ENCODE assay signal across 8 mouse cellular contexts in genomic region chr4:126745506-126746193, GRCm38 (mm10). TPM values are rescaled to one million over a fixed set of nuclear protein-coding genes. Genes with fewer than 3 reads are reported as not detected.
A peak's percentile ranks its signal among the peaks of the same experiment; 100 is the strongest.
DNase-seq lines count a peak whose midpoint lies in the region; ATAC-seq and TF ChIP-seq lines count a peak whose summit lies in the region.

No protein-coding gene starts in this region.

- TF ChIP-seq CTCF in liver, adult 2 months (IDR thresholded peaks at IDR 0.05; ENCODE audit: low read depth, low read length) = peak; percentile 66

- H3K4me2 ChIP-seq in liver, embryonic 11.5 days = no peak overlapping the region
- H3K4me2 ChIP-seq in limb, embryonic 15.5 days = no peak overlapping the region

- H3K4me3 ChIP-seq in liver, adult 2 months (ENCODE audit: insufficient read depth, low read depth, low read length) = no peak overlapping the region
- no peak overlapping the region for H3K4me3 ChIP-seq in liver, embryonic 11.5 days (ENCODE audit: low read depth, low read length)
- no peak overlapping the region for H3K4me3 ChIP-seq in limb, embryonic 15.5 days

- peaks cover 2% of the 10 kb centered on the region; the same call in 1 of the 2 replicates for H3K36me3 ChIP-seq in liver, adult 2 months (ENCODE audit: control insufficient read depth, insufficient read depth, low read length)
- H3K36me3 ChIP-seq in liver, embryonic 11.5 days (ENCODE audit: control insufficient read depth, insufficient read depth, low read length) = peaks cover 16% of the 10 kb centered on the region; the same call in 1 of the 2 replicates
- peaks cover 63% of the 10 kb centered on the region for H3K36me3 ChIP-seq in limb, embryonic 15.5 days

- H3K9ac ChIP-seq in liver, adult 2 months (ENCODE audit: low read depth, low read length) = no peak overlapping the region
- no peak overlapping the region for H3K9ac ChIP-seq in liver, embryonic 11.5 days (ENCODE audit: low read depth, low read length)
- H3K9ac ChIP-seq in limb, embryonic 15.5 days = no peak overlapping the region

- no peak for DNase-seq in liver, adult 2 months (ENCODE audit: extremely low read depth, low read depth, low spot score)
- no peak for DNase-seq in liver, embryonic 11.5 days (ENCODE audit: low spot score)
- DNase-seq in R1 (ENCODE audit: low read depth, low spot score) = peak; percentile 67
- peak; percentile 74 to 85 for DNase-seq in cerebellum, postnatal 14 days
- DNase-seq in right cerebral cortex, postnatal 14 days = peak; percentile 65
- DNase-seq in yolk sac, embryonic 10.5 days (ENCODE audit: low spot score) = no peak

- no peak overlapping the region for H3K27ac ChIP-seq in liver, adult 2 months (replicated peaks; ENCODE audit: insufficient read depth, low read depth, low read length)
- no peak overlapping the region for H3K27ac ChIP-seq in liver, embryonic 11.5 days (ENCODE audit: low read depth, low read length)
- no peak overlapping the region for H3K27ac ChIP-seq in limb, embryonic 15.5 days

- no peak for ATAC-seq in liver, embryonic 11.5 days (replicated peaks; ENCODE audit: low FRiP score)
- ATAC-seq in hematopoietic stem cell, adult 5-6 weeks (replicated peaks in 1 of 2; ENCODE audit: insufficient read depth in 1 of 2, low FRiP score in 2 of 2, low TSS enrichment in 1 of 2, low read depth in 1 of 2, poor library complexity in 2 of 2, severe bottlenecking in 2 of 2) = peak; percentile 30 to 43; a peak in 1 of 4 replicates
- 0 out of 2 replicates have a peak, but pooled peaks have one; percentile 22 for ATAC-seq in limb, embryonic 15.5 days (ENCODE audit: insufficient number of reproducible peaks, low FRiP score, low TSS enrichment, low read depth)

- no peaks in the 10 kb centered on the region for H3K4me1 ChIP-seq in liver, adult 2 months (ENCODE audit: control insufficient read depth, insufficient read depth, low read length)
- 0 out of 2 replicates have a peak, but pooled peaks cover 3% of the 10 kb centered on the region for H3K4me1 ChIP-seq in liver, embryonic 11.5 days (replicated peaks; ENCODE audit: control insufficient read depth, insufficient read depth, low read length)
- H3K4me1 ChIP-seq in limb, embryonic 15.5 days = peaks cover 37% of the 10 kb centered on the region

- no peaks in the 10 kb centered on the region for H3K79me2 ChIP-seq in liver, adult 2 months (ENCODE audit: control insufficient read depth, insufficient read depth, low read length)

- TF ChIP-seq POLR2A in liver, adult 2 months (IDR thresholded peaks at IDR 0.05; ENCODE audit: extremely low read depth, insufficient read depth, low read length) = no peak

- H3K27me3 ChIP-seq in liver, adult 2 months (ENCODE audit: control insufficient read depth, insufficient read depth, low read length) = no peaks in the 10 kb centered on the region
- H3K27me3 ChIP-seq in liver, embryonic 11.5 days (replicated peaks; ENCODE audit: control insufficient read depth, insufficient read depth, low read length) = peaks cover 3% of the 10 kb centered on the region; the same call in 1 of the 2 replicates
- H3K27me3 ChIP-seq in limb, embryonic 15.5 days = no peaks in the 10 kb centered on the region

- WGBS in liver, adult 2 months = 59% methylated on average over 13 of the region's 13 CpGs
- 45% methylated on average over 13 of the region's 13 CpGs for WGBS in liver, embryonic 11.5 days
- WGBS in limb, embryonic 15.5 days = 41% methylated on average over 13 of the region's 13 CpGs

- no peaks in the 10 kb centered on the region for H3K9me3 ChIP-seq in liver, embryonic 11.5 days (ENCODE audit: control insufficient read depth, low read length)
- no peaks in the 10 kb centered on the region for H3K9me3 ChIP-seq in limb, embryonic 15.5 days

RNA-seq across cellular contexts. Expression of gene Ncdn, which starts 7.6 kb away (rescaled TPM):
- total RNA-seq in liver, adult 2 months (2014; rRNA removed) = 2.4 and 4.2 TPM in 2 replicates
- 10.0 and 12.8 TPM in 2 replicates for polyA plus RNA-seq in liver, adult 2 months (2012; rRNA removed)
- 25.0 and 27.2 TPM in 2 replicates for polyA plus RNA-seq in liver, embryonic 11.5 days (2014; fragmentation: Nextera tagmentation; extraction: Ambion mirVana)
- 6.6 and 10.5 TPM in 2 replicates for total RNA-seq in hematopoietic stem cell, adult 5-6 weeks (2017)
- polyA plus RNA-seq in limb, embryonic 15.5 days (2015; fragmentation: Nextera tagmentation; extraction: Ambion mirVana) = 29.9 and 31.4 TPM in 2 replicates

RNA-seq across cellular contexts. Expression of gene AU040320, which starts 7.7 kb away (rescaled TPM):
- total RNA-seq in liver, adult 2 months (2014; rRNA removed) = 8.9 and 12.8 TPM in 2 replicates
- polyA plus RNA-seq in liver, adult 2 months (2012; rRNA removed) = 13.0 and 13.7 TPM in 2 replicates
- polyA plus RNA-seq in liver, embryonic 11.5 days (2014; fragmentation: Nextera tagmentation; extraction: Ambion mirVana) = 18.7 and 19.3 TPM in 2 replicates
- total RNA-seq in hematopoietic stem cell, adult 5-6 weeks (2017) = 19.9 and 27.1 TPM in 2 replicates
- polyA plus RNA-seq in limb, embryonic 15.5 days (2015; fragmentation: Nextera tagmentation; extraction: Ambion mirVana) = 17.9 and 19.0 TPM in 2 replicates

RNA-seq across cellular contexts. Expression of gene Tfap2e, which starts 9.6 kb away (rescaled TPM):
- total RNA-seq in liver, adult 2 months (2014; rRNA removed) = not detected in 2 replicates
- not detected in 2 replicates for polyA plus RNA-seq in liver, adult 2 months (2012; rRNA removed)
- polyA plus RNA-seq in liver, embryonic 11.5 days (2014; fragmentation: Nextera tagmentation; extraction: Ambion mirVana) = not detected in 2 replicates
- total RNA-seq in hematopoietic stem cell, adult 5-6 weeks (2017) = not detected in 2 replicates
- polyA plus RNA-seq in limb, embryonic 15.5 days (2015; fragmentation: Nextera tagmentation; extraction: Ambion mirVana) = 0.48 and 0.54 TPM in 2 replicates

Comparison
In these comparisons a context has a peak if more than half of its experiments do, and no peak if none do; other contexts are left out.
1. DNase-seq: peak in R1 (single experiment), cerebellum, postnatal 14 days (2 of 2) and right cerebral cortex, postnatal 14 days (single experiment); none in liver, adult 2 months (single experiment), liver, embryonic 11.5 days (single experiment) and yolk sac, embryonic 10.5 days (single experiment).